ENCODE assay signal across 10 mouse cellular contexts in the genomic region with DNA sequence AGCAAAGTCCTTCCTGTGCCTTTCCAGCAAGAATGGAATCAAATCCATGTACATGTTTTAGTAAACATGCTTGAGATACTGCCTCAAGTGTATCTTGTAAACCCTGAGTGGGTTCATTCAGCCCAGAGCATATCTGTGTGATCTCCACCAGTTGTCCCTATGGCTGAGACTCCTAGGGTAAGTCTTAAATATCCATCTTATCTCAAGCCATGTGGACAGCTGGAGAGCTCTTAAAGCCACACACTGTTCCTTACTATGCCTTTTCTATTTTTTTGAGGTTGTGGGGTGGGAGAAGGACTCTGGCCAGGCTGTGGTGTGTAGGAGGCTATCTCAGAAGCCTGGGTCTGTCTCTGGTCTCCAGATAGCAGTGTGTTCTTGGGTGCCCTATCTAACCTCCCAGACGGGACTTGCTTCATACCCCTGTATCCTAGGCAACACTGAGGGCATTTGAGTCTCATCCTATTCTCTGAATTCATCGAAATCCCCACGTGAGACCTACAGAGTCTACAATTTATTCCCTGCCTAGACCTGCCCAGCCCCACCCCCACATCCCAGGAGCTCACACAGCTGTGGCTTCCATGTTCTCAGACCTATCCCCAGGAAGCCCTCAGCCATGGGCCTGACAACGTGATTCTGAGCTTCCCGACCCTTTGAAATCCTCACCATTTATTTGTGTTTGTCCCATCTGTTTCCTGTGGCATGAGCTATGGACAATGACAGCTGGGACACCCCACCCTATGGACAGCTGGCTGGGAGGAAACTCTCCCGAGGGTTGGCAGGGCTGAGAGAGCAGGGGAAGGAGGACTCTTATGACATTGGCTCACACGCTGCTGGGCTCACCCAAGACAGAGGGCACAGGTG.
DNase-seq lines count a peak whose midpoint lies in the region; ATAC-seq and TF ChIP-seq lines count a peak whose summit lies in the region.
"Had no signal": no experiment of that assay in that cellular context is flagged by ENCODE, and none has a peak within 500 bp of the region (broad histone marks: within the 10 kb centered on the region; RNA-seq: fewer than 3 reads in every experiment).

No protein-coding gene starts in this region.

- no peak overlapping the region for H3K4me2 ChIP-seq in forebrain, embryonic 13.5 days
- H3K4me2 ChIP-seq in forebrain, embryonic 11.5 days (ENCODE audit: low read depth, low read length, severe bottlenecking), result no peak overlapping the region
- H3K4me2 ChIP-seq in limb, embryonic 14.5 days (replicated peaks; ENCODE audit: low read depth, low read length, severe bottlenecking), result no peak overlapping the region

- no peak for DNase-seq in forebrain, embryonic 11.5 days (ENCODE audit: low spot score)
- DNase-seq in limb, embryonic 14.5 days (ENCODE audit: low spot score), result no peak
- DNase-seq in mesoderm, embryonic 11.5 days (ENCODE audit: low read depth, low spot score), result peak; percentile 42
- DNase-seq in thymus, postnatal 14 days, result no peak
- DNase-seq in frontal cortex, postnatal 14 days (ENCODE audit: low spot score in 2 of 2), result no peak
- DNase-seq: cerebellum, postnatal 36 days; midbrain, embryonic 14.5 days had no signal

- ATAC-seq in forebrain, embryonic 13.5 days, result 0 out of 2 replicates have a peak, but pooled peaks have one; percentile 43
- no peak for ATAC-seq in forebrain, embryonic 11.5 days (replicated peaks; ENCODE audit: low FRiP score)
- no peak for ATAC-seq in megakaryocyte, adult 5-6 weeks (ENCODE audit: poor library complexity, severe bottlenecking)
- peak; percentile 42 for ATAC-seq in limb, embryonic 14.5 days (ENCODE audit: low FRiP score, low read depth)

- H3K4me1 ChIP-seq in forebrain, embryonic 13.5 days, result no peaks in the 10 kb centered on the region
- 0 out of 2 replicates have a peak, but pooled peaks cover 2% of the 10 kb centered on the region for H3K4me1 ChIP-seq in forebrain, embryonic 11.5 days (replicated peaks; ENCODE audit: control insufficient read depth, insufficient read depth, low read length)
- H3K4me1 ChIP-seq in megakaryocyte, embryonic 14.5 days, result peaks cover 76% of the 10 kb centered on the region
- peaks cover 27% of the 10 kb centered on the region for H3K4me1 ChIP-seq in limb, embryonic 14.5 days (ENCODE audit: control insufficient read depth, insufficient read depth, low read length)

- no peak overlapping the region for H3K4me3 ChIP-seq in forebrain, embryonic 13.5 days
- H3K4me3 ChIP-seq in forebrain, embryonic 11.5 days (ENCODE audit: low read depth, low read length), result no peak overlapping the region
- H3K4me3 ChIP-seq in megakaryocyte, embryonic 14.5 days (replicated peaks), result peak overlapping the region; percentile 42
- H3K4me3 ChIP-seq in limb, embryonic 14.5 days (replicated peaks; ENCODE audit: low read length), result no peak overlapping the region

- TF ChIP-seq POLR2A in limb, embryonic 14.5 days (IDR thresholded peaks at IDR 0.05; ENCODE audit: borderline replicate concordance, extremely low read depth, insufficient read depth, insufficient read length), result no peak

- H3K36me3 ChIP-seq in forebrain, embryonic 13.5 days (ENCODE audit: poor library complexity, severe bottlenecking), result no peaks in the 10 kb centered on the region
- no peaks in the 10 kb centered on the region for H3K36me3 ChIP-seq in forebrain, embryonic 11.5 days (ENCODE audit: control insufficient read depth, insufficient read depth, low read length)
- no peaks in the 10 kb centered on the region for H3K36me3 ChIP-seq in megakaryocyte, embryonic 14.5 days (replicated peaks; ENCODE audit: low read length)
- H3K36me3 ChIP-seq in limb, embryonic 14.5 days (ENCODE audit: control insufficient read depth, insufficient read depth, low read length), result no peaks in the 10 kb centered on the region

- H3K27me3 ChIP-seq in forebrain, embryonic 13.5 days, result 0 out of 2 replicates have a peak, but pooled peaks cover 3% of the 10 kb centered on the region
- H3K27me3 ChIP-seq in forebrain, embryonic 11.5 days (ENCODE audit: control insufficient read depth, insufficient read depth, low read length), result no peaks in the 10 kb centered on the region
- H3K27me3 ChIP-seq in megakaryocyte, embryonic 14.5 days (replicated peaks), result peaks cover 44% of the 10 kb centered on the region
- no peaks in the 10 kb centered on the region for H3K27me3 ChIP-seq in limb, embryonic 14.5 days (ENCODE audit: control insufficient read depth, insufficient read depth, low read length)

- H3K27ac ChIP-seq in forebrain, embryonic 13.5 days, result no peak overlapping the region
- H3K27ac ChIP-seq in forebrain, embryonic 11.5 days (ENCODE audit: low read depth, low read length), result no peak overlapping the region
- no peak overlapping the region for H3K27ac ChIP-seq in limb, embryonic 14.5 days (replicated peaks; ENCODE audit: low read depth, low read length)

- H3K9me3 ChIP-seq in forebrain, embryonic 13.5 days (replicated peaks), result no peaks in the 10 kb centered on the region
- no peaks in the 10 kb centered on the region for H3K9me3 ChIP-seq in forebrain, embryonic 11.5 days (ENCODE audit: control insufficient read depth, low read length)
- no peaks in the 10 kb centered on the region for H3K9me3 ChIP-seq in megakaryocyte, embryonic 14.5 days
- no peaks in the 10 kb centered on the region for H3K9me3 ChIP-seq in limb, embryonic 14.5 days (ENCODE audit: control insufficient read depth, low read length)

- H3K9ac ChIP-seq in forebrain, embryonic 13.5 days, result no peak overlapping the region
- H3K9ac ChIP-seq in forebrain, embryonic 11.5 days (ENCODE audit: low read length), result no peak overlapping the region
- H3K9ac ChIP-seq in limb, embryonic 14.5 days (ENCODE audit: low read depth, low read length, severe bottlenecking), result no peak overlapping the region

- WGBS in forebrain, embryonic 13.5 days, result 55% methylated on average over 7 of the region's 7 CpGs
- WGBS in forebrain, embryonic 11.5 days, result 62% methylated on average over 7 of the region's 7 CpGs
- 45% methylated on average over 7 of the region's 7 CpGs for WGBS in limb, embryonic 14.5 days

Comparison
In these comparisons a context has a peak if more than half of its experiments do, and no peak if none do; other contexts are left out.
1. ATAC-seq: peak in forebrain, embryonic 13.5 days (single experiment) and limb, embryonic 14.5 days (single experiment); none in forebrain, embryonic 11.5 days (single experiment) and megakaryocyte, adult 5-6 weeks (single experiment).